Mouse (Mus musculus) kidney, adult 9 months (tissue): ENCODE measurements around the gene Cmbl.

ENCODE experiments used
- DNase-seq: peaks from one replicate; pipeline ENCODE4 v3.0.0; 2022

Gene Cmbl

GRCm38 (mm10) chr15:31542013-31542958 is 22.9 kb upstream of the Cmbl start:
- DNase-seq = peak; percentile 77

- DNase-seq = no peak
Measured at GRCm38 (mm10) chr15:31543246-31543645, 21.9 kb upstream of the Cmbl start.

DNA sequence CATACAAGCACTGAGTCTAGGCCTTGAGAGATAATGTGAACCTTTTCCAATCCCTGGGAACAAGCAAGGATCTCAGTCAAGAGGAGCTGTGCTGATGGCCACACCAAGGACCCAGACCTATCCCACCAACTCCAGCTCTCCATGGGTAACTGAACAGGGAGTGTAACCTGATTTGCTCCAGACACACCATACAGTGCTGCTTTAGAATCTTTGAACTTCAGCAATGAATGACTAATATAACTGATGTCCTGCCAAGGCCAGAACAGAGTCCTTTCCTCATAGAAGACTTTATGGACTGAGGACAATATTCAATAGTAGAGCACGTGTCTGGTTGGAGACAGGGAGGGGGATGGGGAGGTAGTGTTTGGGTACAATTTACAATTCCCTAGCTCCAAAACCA is 20.1 kb upstream of the Cmbl start:
- DNase-seq = peak; percentile 88

DNA sequence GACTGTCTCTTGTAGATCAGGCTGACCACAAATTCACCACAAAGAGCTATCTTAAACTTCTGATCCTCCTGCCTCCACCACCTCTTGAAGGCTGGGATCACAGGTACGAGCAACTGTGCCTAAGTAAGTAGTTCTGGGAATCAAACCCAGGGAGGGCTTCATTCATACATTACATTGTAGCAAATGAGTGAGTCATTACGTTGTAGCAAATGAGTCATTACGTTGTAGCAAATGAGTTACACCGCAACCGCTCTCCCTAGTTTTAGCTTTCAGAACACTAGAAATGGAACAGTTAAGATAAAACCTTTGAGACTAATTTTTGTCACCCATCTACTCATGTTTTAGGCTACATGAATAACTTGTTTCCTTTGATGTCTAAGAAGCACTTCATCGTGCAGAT is 18.9 kb upstream of the Cmbl start:
- DNase-seq = no peak

- no peak for DNase-seq
Measured at GRCm38 (mm10) chr15:31547421-31547820, 17.8 kb upstream of the Cmbl start.

DNA sequence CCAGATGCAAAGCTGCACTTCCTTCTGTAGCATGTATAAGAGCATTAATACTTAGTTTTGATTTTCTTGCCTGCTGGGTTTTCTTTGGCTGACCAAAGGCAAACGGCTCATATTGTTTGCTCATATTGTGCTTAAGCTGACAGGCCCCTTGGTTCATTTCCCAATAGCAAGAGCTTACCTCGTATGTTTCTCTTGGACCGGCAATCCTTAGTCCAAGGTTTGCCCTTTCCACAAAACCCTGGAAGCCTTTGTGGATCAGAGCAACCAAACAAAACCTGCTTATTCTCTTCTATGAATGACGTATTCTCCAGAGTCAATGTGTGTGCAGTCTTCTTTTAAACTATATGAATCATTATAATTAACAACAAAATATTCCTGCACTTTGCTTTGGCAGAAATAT is 14.8 kb upstream of the Cmbl start:
- no peak for DNase-seq

DNA sequence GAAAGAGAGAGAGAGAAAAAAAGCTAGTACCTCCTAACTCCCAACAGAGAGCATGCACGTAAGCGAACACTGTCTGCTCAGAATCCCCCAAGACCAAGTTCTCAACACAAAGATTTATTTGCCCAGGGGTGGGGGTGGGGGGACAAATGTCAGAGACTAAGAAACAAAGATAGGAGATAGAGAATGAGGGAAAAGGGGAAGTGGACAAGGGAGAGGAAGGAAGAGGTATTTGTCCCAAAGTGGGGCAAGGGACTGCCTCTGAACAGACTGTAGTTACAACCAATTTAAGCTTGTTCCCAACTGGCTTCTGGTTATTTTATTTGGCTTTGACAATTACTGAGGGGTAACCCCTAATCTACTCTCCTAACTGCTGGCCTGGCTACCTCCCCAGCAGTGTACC is 10.3 kb upstream of the Cmbl start:
- no peak for DNase-seq

- DNase-seq = no peak
Measured at GRCm38 (mm10) chr15:31561390-31561789, 3.8 kb upstream of the Cmbl start.

- DNase-seq = no peak
Measured at GRCm38 (mm10) chr15:31561976-31562375, 3.2 kb upstream of the Cmbl start.

- no peak for DNase-seq
Measured at GRCm38 (mm10) chr15:31562847-31563246, 2.3 kb upstream of the Cmbl start.

DNA sequence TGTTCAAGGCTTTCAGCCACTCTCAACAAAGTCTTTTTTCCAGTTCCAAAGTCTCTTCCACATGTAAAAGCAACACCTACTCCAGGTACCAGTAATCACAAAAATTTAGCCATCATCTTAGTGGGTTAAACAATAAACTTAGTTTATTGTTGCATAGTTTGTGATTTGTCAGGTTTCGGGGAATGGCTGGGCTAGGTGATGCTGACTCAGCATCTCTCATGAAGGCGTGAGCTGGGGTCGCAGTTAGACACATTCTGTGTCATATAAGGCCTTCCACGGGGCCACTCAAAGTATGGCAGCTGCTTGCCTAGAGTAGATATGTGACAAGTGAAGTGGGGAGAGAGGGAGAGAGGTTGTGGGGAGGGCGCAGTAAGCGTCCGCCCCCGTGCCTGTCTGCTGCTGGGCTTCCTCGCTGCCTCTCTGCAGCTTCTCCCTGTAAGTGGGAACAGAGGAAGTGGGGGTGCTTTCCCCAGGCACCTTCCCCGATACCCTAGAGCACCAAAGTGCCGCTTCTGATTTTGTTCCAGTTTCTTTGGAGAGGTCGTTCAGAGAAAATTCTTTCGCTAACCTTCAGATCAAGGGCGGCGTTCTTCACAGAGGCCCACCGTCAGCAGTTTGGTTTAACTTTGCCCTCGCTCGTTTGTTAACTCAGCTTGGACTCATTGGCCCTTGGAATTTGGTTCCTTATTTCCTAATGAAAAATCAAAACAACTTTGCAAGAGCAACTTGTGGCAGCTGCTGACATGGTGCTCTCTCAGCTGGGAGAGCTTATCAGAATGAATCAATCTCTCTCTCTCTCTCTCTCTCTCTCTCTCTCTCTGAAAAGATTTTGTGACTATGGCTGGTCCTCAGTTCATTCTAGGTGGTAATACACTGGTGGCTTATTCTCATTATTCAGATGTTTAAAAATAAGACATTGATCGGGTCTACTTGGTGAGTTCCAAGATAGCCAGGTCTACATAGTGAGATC is 1.3 kb upstream of the Cmbl start:
- peak; percentile 95 for DNase-seq

DNA sequence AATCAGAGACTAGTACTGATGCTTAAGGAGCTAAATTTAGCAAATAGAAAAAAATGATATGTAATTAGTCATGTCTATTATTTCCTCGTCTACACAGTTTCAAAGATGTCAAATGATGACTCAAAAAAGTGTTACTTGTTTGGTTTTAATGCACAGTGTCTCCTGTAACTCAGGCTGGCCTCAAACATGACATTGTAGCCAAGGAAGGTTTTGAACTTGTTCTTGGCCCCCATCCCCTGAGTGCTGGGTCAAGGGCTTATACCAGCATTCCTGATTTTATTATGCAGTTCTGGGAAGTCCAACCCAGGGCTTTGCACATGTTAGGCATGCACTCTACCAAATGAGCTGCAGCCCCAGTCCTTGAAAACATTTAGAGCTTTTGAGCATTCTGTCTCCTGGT is 597 bp downstream of the Cmbl start:
- no peak for DNase-seq

DNA sequence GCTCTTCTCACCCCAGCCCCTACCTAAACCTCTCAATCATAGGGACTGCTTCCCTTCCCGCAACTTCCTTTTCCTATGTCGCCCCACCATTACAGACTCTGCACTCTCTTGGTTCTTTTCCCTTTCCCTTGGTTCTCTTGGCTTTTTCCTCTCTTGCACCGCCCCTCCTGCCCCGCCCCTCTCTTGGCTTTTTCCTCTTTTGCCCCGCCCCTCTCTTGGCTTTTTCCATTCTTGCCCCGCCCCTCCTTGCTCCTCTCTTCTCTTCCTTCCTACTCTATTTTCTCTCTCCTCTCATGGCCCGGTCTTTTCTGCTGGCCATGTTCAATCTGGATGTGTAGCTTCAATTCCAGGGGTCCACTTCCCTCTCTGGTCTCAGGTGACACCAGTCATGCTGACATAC is 2.2 kb downstream of the Cmbl start:
- DNase-seq = no peak

GRCm38 (mm10) chr15:31568581-31568996 is 3.4 kb downstream of the Cmbl start:
- peak; percentile 90 for DNase-seq

- peak; percentile 96 for DNase-seq
Measured at GRCm38 (mm10) chr15:31569325-31570022, 4.3 kb downstream of the Cmbl start.

GRCm38 (mm10) chr15:31570959-31571358 is 5.8 kb downstream of the Cmbl start:
- DNase-seq = no peak

DNA sequence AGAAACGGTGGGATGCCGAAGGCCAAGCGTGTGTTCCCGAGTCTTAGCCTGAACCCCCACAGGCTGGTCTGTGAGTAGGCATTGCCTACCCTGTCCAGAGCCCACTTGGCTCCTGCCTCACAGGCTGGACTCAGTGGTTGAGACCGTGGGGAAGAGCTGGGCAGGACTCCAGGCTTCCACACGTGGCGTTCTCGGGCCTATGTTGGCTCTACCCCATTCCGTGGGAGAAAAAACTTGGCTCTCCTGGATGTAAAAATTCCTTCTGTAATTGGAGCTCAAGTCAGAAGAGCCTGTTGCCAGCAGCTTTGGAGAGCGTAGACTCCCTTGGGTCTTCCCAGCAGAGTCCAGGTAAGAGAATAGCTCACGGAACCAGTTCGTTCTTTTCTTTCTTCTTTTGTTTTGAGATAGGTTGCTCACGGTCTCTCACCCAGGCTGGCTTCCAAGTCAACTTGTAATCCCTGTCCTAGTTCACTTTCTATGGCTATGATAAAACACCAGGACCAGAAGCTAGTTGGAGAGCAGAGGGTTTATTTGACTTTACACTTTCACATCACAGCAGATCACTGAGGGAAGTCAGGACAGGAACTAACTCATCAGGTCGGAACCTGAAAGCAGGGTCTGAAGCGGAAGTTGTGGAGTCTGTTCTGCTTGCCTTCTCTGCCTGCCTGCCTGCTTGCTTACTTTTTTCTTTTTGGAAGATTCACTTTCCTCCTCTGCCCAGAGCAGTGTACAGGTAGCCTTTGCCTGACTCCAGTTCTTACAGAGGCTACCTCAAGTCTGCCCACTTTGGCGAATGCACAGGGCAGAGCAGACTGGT is 6.9 kb downstream of the Cmbl start:
- DNase-seq = no peak

- DNase-seq = no peak
Measured at GRCm38 (mm10) chr15:31573287-31573686, 8.1 kb downstream of the Cmbl start.

- no peak for DNase-seq
Measured at GRCm38 (mm10) chr15:31573692-31574091, 8.5 kb downstream of the Cmbl start.

DNA sequence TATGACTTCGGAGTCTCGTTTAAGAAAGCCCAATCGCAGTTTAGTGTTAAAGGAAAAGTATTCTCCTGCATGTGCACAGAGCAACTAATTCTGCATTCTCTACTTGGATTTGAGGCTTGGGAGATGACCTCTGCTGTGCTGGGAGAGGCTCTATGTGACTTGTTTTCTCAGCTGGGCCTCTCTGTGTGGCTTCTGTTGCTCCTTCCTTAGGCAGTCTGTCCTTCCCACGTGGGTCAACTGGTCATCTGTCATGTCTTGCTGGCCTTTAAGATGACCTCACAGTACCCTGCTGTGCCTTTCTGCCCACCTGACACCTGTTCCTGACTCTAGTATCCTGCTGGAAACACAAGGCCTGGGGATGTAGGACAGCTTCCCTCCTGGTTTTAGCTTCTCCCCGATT is 10.9 kb downstream of the Cmbl start:
- no peak for DNase-seq

DNA sequence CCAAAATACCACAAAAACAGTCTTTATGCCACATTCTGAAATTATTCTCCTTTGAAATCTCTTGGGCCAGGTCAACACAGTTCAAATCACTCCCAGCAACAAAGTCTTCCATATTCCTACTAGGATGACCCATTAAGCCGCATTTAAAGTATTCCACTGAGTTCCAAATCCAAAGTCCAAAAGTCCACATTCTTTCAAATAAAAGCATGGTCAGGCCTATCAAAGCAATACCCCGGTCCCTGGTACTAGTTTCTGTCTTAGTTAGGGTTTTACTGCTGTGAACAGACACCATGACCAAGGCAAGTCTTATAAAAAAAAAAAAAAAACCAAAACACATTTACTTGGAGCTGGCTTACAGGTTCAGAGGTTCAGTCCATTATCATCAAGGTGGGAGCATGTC is 15.9 kb downstream of the Cmbl start:
- peak; percentile 75 for DNase-seq
